Mouse (Mus musculus) CH12.LX (cell line): ENCODE results near the gene Notum. TPM values are rescaled to one million over a fixed set of nuclear protein-coding genes. Genes with fewer than 3 reads are reported as not detected.

Experiments used
- DNase-seq: peaks from one replicate; pipeline ENCODE4 v3.0.0-alpha.2; 2013; ENCODE audit errors: extremely low read depth
- H3K27ac ChIP-seq: 2 replicates; pipeline ENCODE4 v1.5.1; 2012; ENCODE audit warnings: low read depth, mild to moderate bottlenecking, control low read depth, moderate library complexity; ENCODE audit not compliant: insufficient read depth
- H3K27me3 ChIP-seq: replicated peaks from 2 replicates; pipeline ENCODE3; 2012; ENCODE audit warnings: inconsistent platforms
- H3K36me3 ChIP-seq, 2 experiments: replicated peaks in 1 of 2; 2 replicates each; pipeline versions ENCODE3 to v1.6.1; 2012; ENCODE audit warnings: inconsistent platforms in 1 of 2, low read length in 1 of 2, mild to moderate bottlenecking in 1 of 2, mixed read lengths in 1 of 2, moderate library complexity in 1 of 2; ENCODE audit not compliant: control insufficient read depth in 1 of 2, insufficient read depth in 1 of 2
- H3K4me1 ChIP-seq, 2 experiments: 2 replicates each; pipeline ENCODE4 v1.6.1; 2012; ENCODE audit warnings: inconsistent platforms in 1 of 2, moderate library complexity in 1 of 2; ENCODE audit not compliant: insufficient read depth in 2 of 2, control insufficient read depth in 1 of 2
- H3K4me2 ChIP-seq: 2 replicates; pipeline ENCODE4 v1.6.1; 2012; ENCODE audit warnings: low read depth, mild to moderate bottlenecking, control low read depth; ENCODE audit not compliant: poor library complexity, insufficient read depth, severe bottlenecking
- H3K4me3 ChIP-seq, 3 experiments: fragments of 150-350 bp in 1 of 3; sonication (generic) in 1 of 3; replicated peaks in 1 of 3; 2 replicates each; pipeline versions ENCODE3 to v1.5.1; 2011 to 2012; ENCODE audit warnings: low read depth in 2 of 3, low read length in 2 of 3, mild to moderate bottlenecking in 2 of 3, moderate library complexity in 2 of 3, control low read depth in 1 of 3, improper control_type of control experiment in 1 of 3, inconsistent platforms in 1 of 3, mixed read lengths in 1 of 3; ENCODE audit not compliant: poor library complexity in 1 of 3
- H3K79me2 ChIP-seq: replicated peaks from 2 replicates; pipeline ENCODE4 v1.6.1; 2012; ENCODE audit warnings: mild to moderate bottlenecking, moderate library complexity; ENCODE audit not compliant: control insufficient read depth, poor library complexity, insufficient read depth, severe bottlenecking; ENCODE audit errors: extremely low read depth
- H3K9ac ChIP-seq: 2 replicates; pipeline ENCODE4 v1.6.1; 2012; ENCODE audit warnings: low read depth, mild to moderate bottlenecking, control low read depth, moderate library complexity; ENCODE audit not compliant: insufficient read depth
- H3K9me3 ChIP-seq: replicated peaks from 2 replicates; pipeline ENCODE3; 2012; ENCODE audit warnings: low read length, inconsistent platforms, mixed read lengths
- BHLHE40 ChIP-seq: IDR thresholded peaks from 2 replicates; pipeline ENCODE4 v1.6.1; 2011; ENCODE audit warnings: mild to moderate bottlenecking, low read depth, low read length, improper control_type of control experiment
- CHD1 ChIP-seq: IDR thresholded peaks from 2 replicates; pipeline ENCODE4 v1.6.1; 2012; ENCODE audit warnings: low read depth, low read length, improper control_type of control experiment, inconsistent platforms
- E2F4 ChIP-seq: IDR thresholded peaks from 2 replicates; pipeline ENCODE4 v1.6.1; 2011; ENCODE audit warnings: low read depth, low read length, improper control_type of control experiment; ENCODE audit not compliant: insufficient replicate concordance
- EP300 ChIP-seq: IDR thresholded peaks from 2 replicates; pipeline ENCODE4 v1.6.1; 2011; ENCODE audit warnings: low read length, improper control_type of control experiment
- HCFC1 ChIP-seq: IDR thresholded peaks from 2 replicates; pipeline ENCODE4 v1.6.1; 2012; ENCODE audit warnings: low read depth, mild to moderate bottlenecking, inconsistent platforms, low read length, improper control_type of control experiment
- IRF4 ChIP-seq: IDR thresholded peaks from 2 replicates; pipeline ENCODE4 v1.6.1; 2014; ENCODE audit warnings: low read depth, mild to moderate bottlenecking, inconsistent platforms, low read length, improper control_type of control experiment
- JUN ChIP-seq: IDR thresholded peaks from 2 replicates; pipeline ENCODE4 v1.6.1; 2011; ENCODE audit warnings: low read depth, mild to moderate bottlenecking, low read length, improper control_type of control experiment, moderate library complexity; ENCODE audit not compliant: insufficient read depth
- JUND ChIP-seq: conservative IDR thresholded peaks from 2 replicates; pipeline ENCODE4 v1.6.1; 2011; ENCODE audit warnings: low read depth, low read length, improper control_type of control experiment
- KAT2A ChIP-seq: IDR thresholded peaks from 2 replicates; pipeline ENCODE4 v1.6.1; 2012; ENCODE audit warnings: low read length, improper control_type of control experiment, inconsistent platforms; ENCODE audit not compliant: insufficient replicate concordance
- MAFK ChIP-seq: IDR thresholded peaks from 2 replicates; pipeline ENCODE4 v1.6.1; 2011; ENCODE audit warnings: low read length, improper control_type of control experiment; ENCODE audit not compliant: insufficient replicate concordance
- MAZ ChIP-seq: IDR thresholded peaks from 2 replicates; pipeline ENCODE4 v1.6.1; 2012; ENCODE audit warnings: low read depth, mild to moderate bottlenecking, inconsistent platforms, low read length, improper control_type of control experiment, moderate library complexity
- MYC ChIP-seq: IDR thresholded peaks from 2 replicates; pipeline ENCODE4 v1.6.1; 2011; ENCODE audit warnings: low read depth, mild to moderate bottlenecking, improper control_type of control experiment, low read length
- NELFE ChIP-seq: IDR thresholded peaks from 2 replicates; pipeline ENCODE4 v1.6.1; 2011; ENCODE audit warnings: low read depth, low read length, improper control_type of control experiment
- NRF1 ChIP-seq: IDR thresholded peaks from 2 replicates; pipeline ENCODE4 v1.6.1; 2014; ENCODE audit warnings: low read depth, mild to moderate bottlenecking, inconsistent platforms, low read length, improper control_type of control experiment, moderate library complexity
- PAX5 ChIP-seq: IDR thresholded peaks from 2 replicates; pipeline ENCODE4 v1.6.1; 2012; ENCODE audit warnings: low read length, inconsistent platforms, mixed read lengths
- POLR2A ChIP-seq: IDR thresholded peaks from 2 replicates; pipeline ENCODE4 v1.6.1; 2011; ENCODE audit warnings: low read depth, mild to moderate bottlenecking, improper control_type of control experiment, low read length
- RAD21 ChIP-seq: IDR thresholded peaks from 2 replicates; pipeline ENCODE4 v1.6.1; 2011; ENCODE audit warnings: low read depth, mild to moderate bottlenecking, low read length, improper control_type of control experiment, moderate library complexity
- RCOR1 ChIP-seq: conservative IDR thresholded peaks from 2 replicates; pipeline ENCODE4 v1.6.1; 2012; ENCODE audit warnings: low read depth, mild to moderate bottlenecking, inconsistent platforms, low read length, improper control_type of control experiment
- SMC3 ChIP-seq: IDR thresholded peaks from 2 replicates; pipeline ENCODE4 v1.6.1; 2011; ENCODE audit warnings: low read depth, low read length, improper control_type of control experiment
- TBP ChIP-seq: conservative IDR thresholded peaks from 2 replicates; pipeline ENCODE4 v1.6.1; 2011; ENCODE audit warnings: low read depth, low read length, improper control_type of control experiment
- TCF12 ChIP-seq: IDR thresholded peaks from 2 replicates; pipeline ENCODE4 v1.6.1; 2014; ENCODE audit warnings: low read depth, mild to moderate bottlenecking, inconsistent platforms, low read length, improper control_type of control experiment
- ZC3H11A ChIP-seq: IDR thresholded peaks from 2 replicates; pipeline ENCODE4 v1.6.1; 2012; ENCODE audit warnings: low read depth, mild to moderate bottlenecking, inconsistent platforms, low read length, improper control_type of control experiment
- ZMIZ1 ChIP-seq: IDR thresholded peaks from 2 replicates; pipeline ENCODE4 v1.6.1; 2012; ENCODE audit warnings: low read depth, mild to moderate bottlenecking, inconsistent platforms, low read length, improper control_type of control experiment
- dilution Hi-C: fragments of 300-500 bp; cut with MboI; formaldehyde crosslinking; loops from 2 replicates; pipeline ENCODE4 v1.14.3; 2020; ENCODE audit warnings: low sequenced_read_pairs; ENCODE audit not compliant: extremely low pct_unique_long_range_greater_than_20kb, extremely low pct_ligation_motif_present
- in situ Hi-C: fragments of 300-500 bp; cut with MboI; formaldehyde crosslinking; loops from 3 replicates; pipeline ENCODE4 v1.14.3; 2019; ENCODE audit warnings: low sequenced_read_pairs, low pct_ligation_motif_present, low pct_unique_long_range_greater_than_20kb, mixed read lengths
- polyA plus RNA-seq: library from polyadenylated mRNA; unstranded; fragments of >175 nt; gene quantifications from 2 replicates; pipeline ENCODE4 v1.2.1, GENCODE M21; 2012; ENCODE audit warnings: low read depth; ENCODE audit not compliant: insufficient read length
- total RNA-seq, 2 experiments: library from RNA; depleted of rRNA; stranded (reverse); fragments of 300-350 nt in 1 of 2; fragments of >200 nt in 1 of 2; gene quantifications; 2 replicates each; pipeline ENCODE4 v1.2.3; 2012 to 2014

Notum gene
- total and polyA plus RNA-seq, 3 experiments, result not detected

- TF ChIP-seq RAD21 (peak; percentile 93), KAT2A (0 out of 2 replicates have a peak, but pooled peaks have one; percentile 13), JUN (no peak), HCFC1 (peak; percentile 36; the same call in 1 of the 2 replicates), PAX5 (no peak), CHD1 (no peak), ZC3H11A (peak; percentile 77), RCOR1 (0 out of 2 replicates have a peak, but pooled peaks have one; percentile 37), NELFE (peak; percentile 69; the same call in 1 of the 2 replicates)
These were observed 2.0 kb downstream of the Notum start (continued) for GRCm38 (mm10) chr11:120658876-120659410.

DNA sequence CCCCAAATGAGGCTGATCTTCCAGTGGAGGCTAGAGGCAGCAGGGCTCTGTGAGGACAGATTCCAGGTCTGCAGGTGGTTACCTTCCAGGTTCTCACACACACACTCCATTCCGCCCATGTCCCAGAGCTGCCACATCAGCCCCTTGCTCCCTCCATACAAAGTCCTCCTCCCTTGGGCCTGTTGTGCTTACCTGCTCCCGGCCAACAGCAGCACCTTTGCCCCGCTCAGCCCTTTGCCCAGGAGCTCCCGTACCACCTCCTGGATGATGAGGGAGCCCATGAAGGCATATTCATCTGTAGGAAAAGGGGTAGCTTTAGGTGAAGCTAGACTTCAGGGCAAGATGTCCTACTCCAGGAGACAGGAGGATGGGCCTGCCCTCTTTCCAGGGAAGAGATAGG, 3.7 kb downstream of the Notum start:
- Histone ChIP-seq H3K9me3 (peaks cover 7% of the 10 kb centered on the region), H3K4me3 (no peak overlapping the region), H3K4me1 (peaks cover 0 to 14% of the 10 kb centered on the region in 2 experiments; a peak in 3 of 4 replicates), H3K4me2 (no peak overlapping the region), H3K79me2 (no peaks in the 10 kb centered on the region), H3K27ac (no peak overlapping the region), H3K9ac (no peak overlapping the region), H3K27me3 (peaks cover 65% of the 10 kb centered on the region), H3K36me3 (no peaks in the 10 kb centered on the region)
- TF ChIP-seq ZC3H11A, result no peak
- no peak for TF ChIP-seq RAD21
- dilution Hi-C loops (no loop called here), in situ Hi-C loops (no loop called here)
- no peak for DNase-seq

GRCm38 (mm10) chr11:120654741-120655140, 6.2 kb downstream of the Notum start:
- no peaks in the 10 kb centered on the region for H3K79me2 ChIP-seq
- no peak overlapping the region for H3K9ac ChIP-seq
- peaks cover under 1% of the 10 kb centered on the region for H3K9me3 ChIP-seq
- no peak overlapping the region for H3K27ac ChIP-seq
- dilution Hi-C loops, result no loop called here
- no peak for TF ChIP-seq IRF4
- no peak for TF ChIP-seq BHLHE40
- no peak for TF ChIP-seq POLR2A
- TF ChIP-seq ZMIZ1, result no peak
- TF ChIP-seq NRF1, result no peak
- no peak for TF ChIP-seq RAD21
- TF ChIP-seq TBP, result no peak
- TF ChIP-seq JUND, result no peak
- TF ChIP-seq SMC3, result no peak
- TF ChIP-seq RCOR1, result no peak
- TF ChIP-seq TCF12, result no peak
- no peak for TF ChIP-seq MYC
- TF ChIP-seq E2F4, result no peak
- TF ChIP-seq ZC3H11A, result no peak
- no peak for TF ChIP-seq MAFK
- TF ChIP-seq EP300, result no peak
- no peak for TF ChIP-seq MAZ
- H3K4me2 ChIP-seq, result no peak overlapping the region
- in situ Hi-C loops, result no loop called here
- H3K4me1 ChIP-seq, result peaks cover 0 to 14% of the 10 kb centered on the region in 2 experiments; a peak in 3 of 4 replicates
- DNase-seq, result no peak
- H3K4me3 ChIP-seq, result no peak overlapping the region
- H3K36me3 ChIP-seq, result no peaks in the 10 kb centered on the region
- peaks cover 53% of the 10 kb centered on the region for H3K27me3 ChIP-seq
